Mouse (Mus musculus): ENCODE data around the gene Ipo8. TPM values are rescaled to one million over a fixed set of nuclear protein-coding genes. Genes with fewer than 3 reads are reported as not detected.

Gene Ipo8
- polyA plus RNA-seq, 1 experiment from 2014 or later: 22.1 TPM

DNA sequence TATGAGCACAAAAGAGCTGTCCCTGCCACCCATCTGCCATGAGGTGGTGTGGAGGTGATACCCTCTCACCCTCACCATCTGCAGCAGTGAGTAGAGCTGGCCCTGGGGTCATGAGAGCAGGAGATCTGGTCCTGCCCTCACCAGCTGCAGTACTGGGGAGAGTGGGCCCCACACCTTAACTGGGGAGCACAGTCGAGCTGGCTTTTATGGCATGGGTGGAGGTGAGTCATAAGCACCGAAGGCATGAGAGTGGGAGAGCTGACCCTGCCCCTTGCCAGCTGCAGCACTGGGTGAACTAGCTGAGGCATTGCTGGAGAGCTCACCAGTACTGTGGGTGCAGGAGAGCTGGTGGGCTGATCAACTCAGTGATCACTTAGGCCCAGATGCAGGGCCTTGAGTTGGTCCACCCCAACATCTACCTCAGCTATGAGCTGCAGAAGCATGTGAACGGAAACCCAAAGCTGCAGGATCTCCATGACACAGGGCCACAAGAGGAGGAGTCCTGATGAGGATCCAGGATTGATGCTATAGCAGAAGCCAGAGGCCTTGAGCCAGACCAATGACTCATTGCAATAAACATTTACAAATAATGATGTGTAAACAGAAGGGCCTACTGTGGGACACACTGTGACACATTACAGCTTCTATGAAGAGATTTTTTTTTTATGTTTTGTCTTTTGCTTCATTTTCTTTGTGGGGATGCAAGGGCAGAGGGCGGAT is 12.5 kb downstream of the Ipo8 start:
- ATAC-seq (replicated peaks; ENCODE audit: low FRiP score): no peak

DNA sequence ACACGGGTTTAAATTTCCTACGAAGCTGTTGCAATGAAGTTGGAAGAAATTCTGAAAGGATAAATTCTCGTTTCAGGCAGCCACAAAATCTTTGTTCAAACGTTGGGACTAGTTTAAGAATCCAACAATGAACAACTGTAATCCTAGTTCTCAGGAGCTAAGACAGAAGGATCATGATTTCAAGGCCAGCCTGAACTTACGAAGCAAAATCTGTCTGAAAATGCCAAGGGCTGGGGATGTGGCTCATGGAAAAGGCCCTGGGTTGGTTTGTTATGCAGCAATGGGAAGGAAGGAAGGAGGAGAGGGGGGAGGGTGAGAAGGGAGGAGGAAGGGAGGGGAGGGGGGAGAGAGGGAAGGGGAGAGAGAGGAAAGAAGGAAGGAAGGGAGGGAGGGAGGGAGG is 14.5 kb downstream of the Ipo8 start:
- Histone ChIP-seq H3K36me3 (ENCODE audit: control insufficient read depth, insufficient read depth, low read length) (peaks cover 10% of the 10 kb centered on the region; the same call in 1 of the 2 replicates), H3K4me2 (no peak overlapping the region), H3K9me3 (ENCODE audit: control insufficient read depth, low read length) (no peaks in the 10 kb centered on the region), H3K4me3 (ENCODE audit: low read depth, low read length) (no peak overlapping the region), H3K4me1 (replicated peaks; ENCODE audit: control insufficient read depth, insufficient read depth, low read length) (no peaks in the 10 kb centered on the region), H3K9ac (ENCODE audit: low read depth, low read length) (no peak overlapping the region), H3K27me3 (replicated peaks; ENCODE audit: control insufficient read depth, insufficient read depth, low read length) (no peaks in the 10 kb centered on the region), H3K27ac (ENCODE audit: low read depth, low read length) (no peak overlapping the region)
- no peak for ATAC-seq (replicated peaks; ENCODE audit: low FRiP score)
- no peak for DNase-seq (ENCODE audit: low spot score)
- whole genome bisulfite sequencing: 83% methylated on average over 5 of the region's 5 CpGs

More for the DNA sequence above, 12.5 kb downstream of the Ipo8 start:
- H3K27me3 ChIP-seq (replicated peaks; ENCODE audit: control insufficient read depth, insufficient read depth, low read length): no peaks in the 10 kb centered on the region
- no peak overlapping the region for H3K4me2 ChIP-seq
- WGBS: 83% methylated on average over 4 of the region's 4 CpGs
- peaks cover 10% of the 10 kb centered on the region; the same call in 1 of the 2 replicates for H3K36me3 ChIP-seq (ENCODE audit: control insufficient read depth, insufficient read depth, low read length)
- no peaks in the 10 kb centered on the region for H3K4me1 ChIP-seq (replicated peaks; ENCODE audit: control insufficient read depth, insufficient read depth, low read length)
- no peaks in the 10 kb centered on the region for H3K9me3 ChIP-seq (ENCODE audit: control insufficient read depth, low read length)
- DNase-seq (ENCODE audit: low spot score): no peak
- H3K4me3 ChIP-seq (ENCODE audit: low read depth, low read length): no peak overlapping the region
- H3K9ac ChIP-seq (ENCODE audit: low read depth, low read length): no peak overlapping the region
- no peak overlapping the region for H3K27ac ChIP-seq (ENCODE audit: low read depth, low read length)

DNA sequence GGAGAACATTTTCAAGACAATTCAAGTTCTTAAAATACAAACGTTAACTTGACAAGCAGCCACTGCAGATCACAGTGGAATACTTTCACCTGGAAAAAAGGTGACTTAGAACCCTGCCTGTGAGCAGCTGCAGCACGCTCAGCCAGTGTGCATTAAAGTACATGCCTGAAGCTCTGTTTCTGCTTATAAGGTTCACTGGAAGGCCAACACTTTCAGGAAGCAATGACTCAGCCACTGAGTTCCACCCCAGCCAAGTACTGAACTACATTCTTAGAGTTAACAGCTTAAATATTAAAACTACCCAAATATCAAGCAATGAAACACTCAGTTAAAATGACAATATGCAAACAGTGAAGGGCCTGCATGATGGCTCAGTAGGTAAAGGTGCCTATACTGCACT is 20.1 kb downstream of the Ipo8 start:
- ATAC-seq (replicated peaks; ENCODE audit: low FRiP score) (no peak), DNase-seq (ENCODE audit: low spot score) (no peak)
- no peak overlapping the region for H3K27ac ChIP-seq (ENCODE audit: low read depth, low read length)
- H3K4me1 ChIP-seq (replicated peaks; ENCODE audit: control insufficient read depth, insufficient read depth, low read length): no peaks in the 10 kb centered on the region
- H3K36me3 ChIP-seq (ENCODE audit: control insufficient read depth, insufficient read depth, low read length): peaks cover 15% of the 10 kb centered on the region; the same call in 1 of the 2 replicates
- no peaks in the 10 kb centered on the region for H3K9me3 ChIP-seq (ENCODE audit: control insufficient read depth, low read length)
- H3K4me2 ChIP-seq: no peak overlapping the region
- no peaks in the 10 kb centered on the region for H3K27me3 ChIP-seq (replicated peaks; ENCODE audit: control insufficient read depth, insufficient read depth, low read length)
- H3K9ac ChIP-seq (ENCODE audit: low read depth, low read length): no peak overlapping the region
- H3K4me3 ChIP-seq (ENCODE audit: low read depth, low read length): no peak overlapping the region
- WGBS: 86% methylated on average over 2 of the region's 2 CpGs

DNA sequence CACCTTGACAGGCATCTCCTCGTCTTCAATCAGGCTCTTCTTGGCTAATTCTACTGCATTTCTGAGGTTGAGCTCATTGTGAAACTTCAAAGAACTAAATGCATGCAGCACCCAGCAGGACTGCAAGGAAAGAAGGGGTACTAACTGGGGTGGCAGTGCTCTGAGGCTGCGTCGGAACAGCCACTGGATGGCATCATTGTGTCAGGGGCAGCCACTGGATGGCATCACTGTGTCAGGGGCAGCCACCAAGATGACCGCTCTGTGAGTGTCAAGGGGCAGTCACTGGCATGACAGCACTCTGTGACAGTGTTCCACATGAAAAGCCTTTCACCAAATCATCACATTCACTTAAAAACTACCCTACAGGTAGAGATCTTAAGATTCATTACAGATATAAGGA is 31.5 kb downstream of the Ipo8 start:
- DNase-seq (ENCODE audit: low spot score) (no peak), ATAC-seq (replicated peaks; ENCODE audit: low FRiP score) (no peak)
- Histone ChIP-seq H3K4me2 (no peak overlapping the region), H3K36me3 (ENCODE audit: control insufficient read depth, insufficient read depth, low read length) (peaks cover 7% of the 10 kb centered on the region; the same call in 1 of the 2 replicates), H3K27me3 (replicated peaks; ENCODE audit: control insufficient read depth, insufficient read depth, low read length) (no peaks in the 10 kb centered on the region), H3K27ac (ENCODE audit: low read depth, low read length) (no peak overlapping the region), H3K4me3 (ENCODE audit: low read depth, low read length) (no peak overlapping the region), H3K4me1 (replicated peaks; ENCODE audit: control insufficient read depth, insufficient read depth, low read length) (no peaks in the 10 kb centered on the region), H3K9ac (ENCODE audit: low read depth, low read length) (no peak overlapping the region), H3K9me3 (ENCODE audit: control insufficient read depth, low read length) (no peaks in the 10 kb centered on the region)
- 90% methylated on average over 4 of the region's 4 CpGs for WGBS

DNA sequence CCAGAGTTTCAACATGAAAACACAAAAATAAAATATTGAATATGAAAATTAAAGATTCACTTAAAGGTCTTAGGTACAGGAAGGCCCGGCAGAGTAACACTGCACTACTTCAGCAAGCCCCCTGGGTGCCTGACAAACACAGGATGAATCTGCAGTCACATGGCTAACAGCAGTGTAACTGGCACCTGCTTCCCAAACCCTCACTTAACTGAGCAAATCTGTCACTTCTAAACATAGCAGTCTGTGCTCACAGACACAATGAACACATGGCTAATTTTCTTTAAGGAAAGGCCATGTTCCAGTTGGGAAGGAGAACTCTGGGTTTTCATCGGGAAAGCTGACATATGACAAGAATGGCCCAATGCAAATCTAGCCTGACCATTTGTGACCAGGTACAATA is 36.1 kb downstream of the Ipo8 start:
- Histone ChIP-seq H3K4me1 (replicated peaks; ENCODE audit: control insufficient read depth, insufficient read depth, low read length) (no peaks in the 10 kb centered on the region), H3K27me3 (replicated peaks; ENCODE audit: control insufficient read depth, insufficient read depth, low read length) (no peaks in the 10 kb centered on the region), H3K9ac (ENCODE audit: low read depth, low read length) (no peak overlapping the region), H3K36me3 (ENCODE audit: control insufficient read depth, insufficient read depth, low read length) (peaks cover 15% of the 10 kb centered on the region; the same call in 1 of the 2 replicates), H3K4me3 (ENCODE audit: low read depth, low read length) (no peak overlapping the region), H3K4me2 (no peak overlapping the region), H3K27ac (ENCODE audit: low read depth, low read length) (no peak overlapping the region), H3K9me3 (ENCODE audit: control insufficient read depth, low read length) (no peaks in the 10 kb centered on the region)
- WGBS: 91% methylated on average over 2 of the region's 2 CpGs
- no peak for ATAC-seq (replicated peaks; ENCODE audit: low FRiP score)
- DNase-seq (ENCODE audit: low spot score): no peak

DNA sequence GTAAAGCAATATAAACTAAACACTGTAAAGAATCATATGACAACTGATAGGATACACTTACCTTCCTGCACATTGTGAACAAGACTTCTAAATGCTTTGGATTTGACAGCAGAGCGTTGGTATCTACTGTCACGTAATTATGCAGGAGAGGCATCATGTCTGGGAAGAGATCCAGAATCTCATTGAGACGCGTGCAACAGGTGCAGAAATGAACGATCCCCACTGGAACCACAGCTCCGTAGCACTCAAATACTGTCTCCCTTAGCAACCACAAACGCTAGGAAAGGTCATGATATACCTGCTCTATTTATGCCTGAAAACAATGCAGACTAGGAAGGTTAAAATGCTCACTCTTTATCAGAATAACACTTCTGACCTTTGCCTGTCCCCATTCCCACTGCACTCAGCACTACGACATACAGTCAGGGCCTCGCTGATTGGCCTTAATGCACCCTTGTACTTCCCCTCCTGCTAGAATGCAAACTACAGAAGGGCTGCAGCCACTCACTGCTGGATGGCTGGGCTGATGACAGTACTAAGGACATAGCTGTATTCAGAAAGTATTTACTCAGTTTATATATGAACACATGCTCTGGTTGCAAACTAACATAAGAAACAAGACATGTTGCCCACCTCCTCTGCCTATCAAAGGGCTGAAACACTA is 42.1 kb downstream of the Ipo8 start:
- Histone ChIP-seq H3K9me3 (ENCODE audit: control insufficient read depth, low read length) (no peaks in the 10 kb centered on the region), H3K4me2 (no peak overlapping the region), H3K27ac (ENCODE audit: low read depth, low read length) (no peak overlapping the region), H3K9ac (ENCODE audit: low read depth, low read length) (no peak overlapping the region), H3K36me3 (ENCODE audit: control insufficient read depth, insufficient read depth, low read length) (peaks cover 19% of the 10 kb centered on the region), H3K4me1 (replicated peaks; ENCODE audit: control insufficient read depth, insufficient read depth, low read length) (no peaks in the 10 kb centered on the region), H3K4me3 (ENCODE audit: low read depth, low read length) (no peak overlapping the region), H3K27me3 (replicated peaks; ENCODE audit: control insufficient read depth, insufficient read depth, low read length) (no peaks in the 10 kb centered on the region)
- no peak for DNase-seq (ENCODE audit: low spot score)
- WGBS: 91% methylated on average over 9 of the region's 9 CpGs
- ATAC-seq (replicated peaks; ENCODE audit: low FRiP score): no peak

DNA sequence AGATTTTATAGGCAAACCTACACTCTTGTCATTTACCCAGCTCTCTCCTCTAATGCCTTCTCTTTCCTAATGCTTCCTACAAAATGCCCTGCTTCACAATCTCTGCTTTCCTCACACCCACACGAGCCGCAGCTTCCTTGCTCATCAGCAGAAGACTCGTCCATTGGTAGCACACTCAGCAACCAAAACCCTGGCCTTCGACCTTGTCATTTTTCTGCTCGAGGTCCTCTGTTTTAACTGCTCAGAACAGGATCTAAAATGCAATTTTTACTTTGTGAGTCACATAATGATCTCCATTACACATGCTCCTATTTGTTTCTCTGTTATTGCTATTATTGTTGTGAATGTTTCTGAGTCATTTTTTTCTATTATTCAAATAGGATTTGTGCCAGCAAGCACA is 45.1 kb downstream of the Ipo8 start:
- H3K27ac ChIP-seq (ENCODE audit: low read depth, low read length): no peak overlapping the region
- WGBS: 88% methylated on average over 5 of the region's 5 CpGs
- no peak for ATAC-seq (replicated peaks; ENCODE audit: low FRiP score)
- DNase-seq (ENCODE audit: low spot score): no peak
- H3K27me3 ChIP-seq (replicated peaks; ENCODE audit: control insufficient read depth, insufficient read depth, low read length): no peaks in the 10 kb centered on the region
- H3K4me3 ChIP-seq (ENCODE audit: low read depth, low read length): no peak overlapping the region
- H3K4me2 ChIP-seq: no peak overlapping the region
- H3K9ac ChIP-seq (ENCODE audit: low read depth, low read length): no peak overlapping the region
- peaks cover 15% of the 10 kb centered on the region for H3K36me3 ChIP-seq (ENCODE audit: control insufficient read depth, insufficient read depth, low read length)
- no peaks in the 10 kb centered on the region for H3K9me3 ChIP-seq (ENCODE audit: control insufficient read depth, low read length)
- H3K4me1 ChIP-seq (replicated peaks; ENCODE audit: control insufficient read depth, insufficient read depth, low read length): no peaks in the 10 kb centered on the region

DNA sequence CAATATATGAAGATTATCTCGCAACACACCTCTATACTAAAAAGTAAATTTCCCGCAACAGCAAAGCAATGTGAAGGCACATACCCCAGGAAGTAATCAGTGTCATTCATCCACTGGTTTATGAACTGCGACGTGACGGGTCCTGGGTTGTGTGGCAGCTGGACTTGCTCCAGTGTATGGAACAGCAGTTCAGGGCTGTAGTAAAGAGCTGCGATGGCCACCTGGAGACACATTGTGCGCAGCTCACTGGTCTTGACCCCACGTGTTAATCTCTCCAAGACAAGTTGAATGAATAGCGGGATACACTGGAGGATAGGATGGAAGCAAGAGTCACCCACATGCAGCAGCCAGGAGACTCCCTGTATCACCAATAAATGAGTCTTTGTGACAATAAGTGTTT is 46.8 kb downstream of the Ipo8 start:
- no peak for ATAC-seq (replicated peaks; ENCODE audit: low FRiP score)
- H3K9me3 ChIP-seq (ENCODE audit: control insufficient read depth, low read length): no peaks in the 10 kb centered on the region
- H3K36me3 ChIP-seq (ENCODE audit: control insufficient read depth, insufficient read depth, low read length): peaks cover 17% of the 10 kb centered on the region
- H3K4me1 ChIP-seq (replicated peaks; ENCODE audit: control insufficient read depth, insufficient read depth, low read length): no peaks in the 10 kb centered on the region
- H3K4me3 ChIP-seq (ENCODE audit: low read depth, low read length): no peak overlapping the region
- H3K9ac ChIP-seq (ENCODE audit: low read depth, low read length): no peak overlapping the region
- no peak overlapping the region for H3K4me2 ChIP-seq
- no peak overlapping the region for H3K27ac ChIP-seq (ENCODE audit: low read depth, low read length)
- H3K27me3 ChIP-seq (replicated peaks; ENCODE audit: control insufficient read depth, insufficient read depth, low read length): no peaks in the 10 kb centered on the region
- 91% methylated on average over 9 of the region's 9 CpGs for WGBS
- DNase-seq (ENCODE audit: low spot score): no peak

DNA sequence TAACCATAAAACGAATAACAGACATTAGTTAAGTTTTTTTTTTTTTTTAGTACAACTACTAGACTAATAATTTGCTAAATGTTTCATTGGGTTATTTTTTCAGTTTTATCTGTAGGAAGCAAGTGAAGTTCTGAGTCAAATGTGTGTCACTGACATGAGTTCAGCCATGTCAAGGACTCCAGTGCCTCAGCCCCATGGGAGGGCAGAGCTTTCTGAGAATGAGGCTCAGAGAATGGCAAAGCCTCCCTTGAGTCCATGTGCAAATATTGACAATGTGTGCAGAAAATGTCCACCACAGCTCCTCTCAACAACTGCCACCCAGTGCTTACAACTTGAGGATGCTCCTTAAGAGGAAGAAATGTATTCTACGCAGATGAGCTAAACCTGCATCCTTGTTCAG is 55.0 kb downstream of the Ipo8 start:
- ATAC-seq (replicated peaks; ENCODE audit: low FRiP score) (no peak), DNase-seq (ENCODE audit: low spot score) (no peak)
- no peaks in the 10 kb centered on the region for H3K4me1 ChIP-seq (replicated peaks; ENCODE audit: control insufficient read depth, insufficient read depth, low read length)
- H3K9ac ChIP-seq (ENCODE audit: low read depth, low read length): no peak overlapping the region
- no peak overlapping the region for H3K27ac ChIP-seq (ENCODE audit: low read depth, low read length)
- H3K27me3 ChIP-seq (replicated peaks; ENCODE audit: control insufficient read depth, insufficient read depth, low read length): no peaks in the 10 kb centered on the region
- no peak overlapping the region for H3K4me3 ChIP-seq (ENCODE audit: low read depth, low read length)
- 97% methylated on average over 2 of the region's 2 CpGs for WGBS
- H3K36me3 ChIP-seq (ENCODE audit: control insufficient read depth, insufficient read depth, low read length): peaks cover 15% of the 10 kb centered on the region; the same call in 1 of the 2 replicates
- H3K4me2 ChIP-seq: no peak overlapping the region
- no peaks in the 10 kb centered on the region for H3K9me3 ChIP-seq (ENCODE audit: control insufficient read depth, low read length)
